Comparison of ENCODE assay signal across 9 mouse cellular contexts in genomic region chr1:178449933-178450332, GRCm38 (mm10).
"Had no signal": no experiment of that assay in that cellular context is flagged by ENCODE, and none has a peak within 500 bp of the region (broad histone marks: within the 10 kb centered on the region; RNA-seq: fewer than 3 reads in every experiment).

No protein-coding gene starts in this region.

- H3K4me2 ChIP-seq: liver, embryonic 13.5 days; liver, embryonic 15.5 days; lung, embryonic 15.5 days; midbrain, embryonic 12.5 days; neural tube, embryonic 12.5 days; stomach, embryonic 15.5 days had no signal

- H3K27me3 ChIP-seq: liver, embryonic 13.5 days; liver, embryonic 15.5 days; lung, embryonic 15.5 days; midbrain, embryonic 12.5 days; neural tube, embryonic 12.5 days; stomach, embryonic 15.5 days had no signal

- H3K4me3 ChIP-seq: liver, embryonic 13.5 days; liver, embryonic 15.5 days; lung, embryonic 15.5 days; midbrain, embryonic 12.5 days; neural tube, embryonic 12.5 days; stomach, embryonic 15.5 days had no signal

- H3K9ac ChIP-seq: liver, embryonic 13.5 days; liver, embryonic 15.5 days; liver, postnatal 0 days; lung, embryonic 15.5 days; midbrain, embryonic 12.5 days; neural tube, embryonic 12.5 days; stomach, embryonic 15.5 days had no signal

- H3K36me3 ChIP-seq: liver, embryonic 13.5 days; liver, embryonic 15.5 days; lung, embryonic 15.5 days; midbrain, embryonic 12.5 days; neural tube, embryonic 12.5 days; stomach, embryonic 15.5 days had no signal

- H3K4me1 ChIP-seq: lung, embryonic 15.5 days; midbrain, embryonic 12.5 days; neural tube, embryonic 12.5 days; stomach, embryonic 15.5 days had no signal

- H3K27ac ChIP-seq: liver, embryonic 13.5 days; liver, embryonic 15.5 days; lung, embryonic 15.5 days; macrophage; midbrain, embryonic 12.5 days; neural tube, embryonic 12.5 days; stomach, embryonic 15.5 days; stomach, postnatal 0 days had no signal

- H3K9me3 ChIP-seq: liver, embryonic 13.5 days; liver, embryonic 15.5 days; lung, embryonic 15.5 days; midbrain, embryonic 12.5 days; neural tube, embryonic 12.5 days; stomach, embryonic 15.5 days had no signal
